Mouse (Mus musculus): ENCODE data around the gene Serpina12.
A peak's percentile ranks its signal among the peaks of the same experiment; 100 is the strongest.

The Serpina12 gene

GRCm38 (mm10) chr12:104013620-104014019 is 30.6 kb downstream of the Serpina12 start, which contains the start of gene Serpina9:
TSS of gene Serpina9 (minus strand) at chr12:104013755.
- ATAC-seq (ENCODE audit: insufficient number of reproducible peaks, low FRiP score, low TSS enrichment), result no peak

DNA sequence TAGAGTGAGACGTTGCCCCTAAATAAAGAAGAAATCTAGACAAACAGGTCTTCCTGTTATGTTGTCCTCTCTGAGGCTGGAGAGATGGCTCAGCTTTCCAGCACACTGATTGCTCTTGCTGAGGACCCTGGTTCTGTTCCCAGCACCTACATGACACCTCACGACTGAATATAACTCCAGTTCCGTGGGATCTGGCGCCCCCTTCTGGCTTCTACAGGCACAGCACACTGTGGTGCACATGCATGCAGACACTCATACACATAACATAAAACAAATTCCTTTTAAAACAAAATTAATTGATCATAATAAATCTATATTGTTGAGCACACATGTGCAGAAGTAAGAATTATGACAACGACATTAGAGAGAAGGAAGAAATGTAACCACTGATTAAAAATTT is 39.6 kb downstream of the Serpina12 start:
- ATAC-seq (ENCODE audit: insufficient number of reproducible peaks, low FRiP score, low TSS enrichment), result no peak

DNA sequence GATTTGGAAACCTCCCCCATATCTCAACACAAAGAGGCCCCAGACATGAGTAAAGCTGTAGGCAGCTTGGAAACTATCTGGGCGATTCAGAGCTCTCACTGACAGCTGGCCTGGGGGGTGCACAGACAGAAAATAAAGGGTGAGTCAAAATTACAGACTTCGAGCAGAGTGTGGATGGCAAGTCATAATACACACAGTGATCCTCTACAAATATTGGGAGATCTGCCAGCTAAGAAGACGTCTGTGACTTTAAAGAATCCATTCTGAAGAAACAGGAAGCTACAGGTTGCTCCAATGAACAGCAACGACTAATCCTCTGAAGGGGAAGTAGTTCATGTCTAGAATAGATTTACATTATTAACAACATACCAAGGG is 41.0 kb downstream of the Serpina12 start:
- ATAC-seq (ENCODE audit: insufficient number of reproducible peaks, low FRiP score, low TSS enrichment), result no peak

DNA sequence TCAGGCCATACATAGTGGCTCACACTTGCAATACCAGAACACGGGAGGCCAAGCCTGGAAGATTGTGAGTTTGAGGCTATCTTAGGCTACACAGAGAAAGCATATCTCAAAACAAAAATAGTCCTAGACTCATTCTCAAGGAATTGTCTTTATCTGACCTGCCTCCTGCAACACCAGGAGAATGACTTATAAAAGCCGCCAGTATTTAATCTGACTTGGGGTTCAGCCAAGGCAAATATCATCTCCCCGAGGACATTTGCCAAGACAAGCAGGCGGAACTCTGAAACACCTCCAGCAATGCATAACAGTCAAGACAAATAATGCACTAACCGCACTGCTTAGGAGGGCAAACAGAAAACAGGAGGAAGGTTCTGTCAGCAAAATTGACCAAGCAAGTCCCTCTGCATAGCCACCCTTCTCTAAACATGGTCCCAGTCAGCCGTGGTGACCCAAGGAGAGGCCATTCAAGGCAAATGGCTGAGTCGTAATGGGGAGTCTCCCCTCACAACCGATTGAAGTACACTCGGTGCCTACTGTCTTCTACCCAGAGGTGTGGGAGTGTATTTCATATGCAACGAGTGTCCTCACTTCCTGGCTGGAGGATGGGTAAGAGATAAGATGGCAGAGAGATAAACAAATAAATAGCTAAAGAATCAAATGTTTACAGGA is 41.5 kb downstream of the Serpina12 start:
- no peak for ATAC-seq (ENCODE audit: insufficient number of reproducible peaks, low FRiP score, low TSS enrichment)

DNA sequence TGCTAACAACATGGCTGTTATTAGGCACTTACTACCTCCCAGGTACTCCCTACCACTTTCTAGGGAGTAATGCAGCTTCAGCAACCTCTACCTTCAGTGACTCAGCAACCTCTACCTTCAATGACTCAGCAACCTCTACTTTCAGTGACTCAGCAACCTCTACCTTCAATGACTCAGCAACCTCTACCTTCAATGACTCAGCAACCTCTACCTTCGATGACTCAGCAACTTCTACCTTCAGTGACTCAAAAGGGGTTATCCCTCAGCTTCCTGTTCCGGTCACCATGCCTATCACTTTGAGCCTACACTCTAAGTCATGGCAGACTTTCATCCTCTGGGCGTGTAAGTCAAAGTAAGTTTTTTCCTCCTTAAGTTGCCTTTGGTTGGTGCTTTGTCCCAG is 43.6 kb downstream of the Serpina12 start:
- ATAC-seq (ENCODE audit: insufficient number of reproducible peaks, low FRiP score, low TSS enrichment), result no peak

DNA sequence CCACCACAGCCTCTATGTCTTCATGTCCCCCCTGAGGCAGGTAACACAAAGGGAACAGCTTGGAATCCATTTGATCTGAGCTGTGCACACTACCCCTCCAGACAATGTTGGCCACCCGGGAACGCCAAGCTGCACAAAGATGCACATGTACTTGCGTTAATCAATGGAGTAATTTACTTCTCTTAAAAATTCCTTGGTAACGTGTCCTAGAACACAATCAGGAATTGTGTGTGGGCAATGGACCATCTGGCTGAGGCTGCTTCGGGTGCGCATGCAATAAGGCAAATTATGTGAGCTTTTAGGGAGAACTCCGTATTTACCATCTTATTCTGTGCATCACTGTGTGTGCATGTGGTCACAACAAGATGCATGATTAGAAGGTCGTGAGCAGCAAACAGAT is 44.6 kb downstream of the Serpina12 start:
- ATAC-seq (ENCODE audit: insufficient number of reproducible peaks, low FRiP score, low TSS enrichment), result no peak

GRCm38 (mm10) chr12:103996513-103996912 is 47.7 kb downstream of the Serpina12 start:
- no peak for ATAC-seq (ENCODE audit: insufficient number of reproducible peaks, low FRiP score, low TSS enrichment)

GRCm38 (mm10) chr12:103995292-103996072 is 48.8 kb downstream of the Serpina12 start:
- ATAC-seq (ENCODE audit: insufficient number of reproducible peaks, low FRiP score, low TSS enrichment), result 0 out of 2 replicates have a peak, but pooled peaks have one; percentile 22

DNA sequence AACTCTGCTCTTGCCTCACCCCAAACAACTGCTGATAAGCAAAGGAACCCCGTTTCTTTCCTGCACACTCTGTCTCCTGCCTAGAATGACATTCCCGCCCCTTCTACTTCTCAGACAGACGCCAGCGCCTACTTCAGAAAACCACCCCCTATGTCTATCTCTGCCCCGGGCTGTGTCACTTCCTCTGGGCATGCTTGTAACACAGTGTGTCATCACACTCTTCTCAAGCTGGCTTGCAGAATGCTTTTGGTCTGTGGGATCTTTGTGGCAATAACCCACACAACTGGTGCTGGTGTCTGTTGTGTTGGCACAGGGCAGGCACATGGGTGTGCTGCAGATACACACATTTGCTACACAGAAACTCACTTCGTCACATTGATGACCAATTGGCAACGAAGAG is 51.3 kb downstream of the Serpina12 start:
- ATAC-seq (ENCODE audit: insufficient number of reproducible peaks, low FRiP score, low TSS enrichment), result no peak

GRCm38 (mm10) chr12:103989857-103990256 is 54.4 kb downstream of the Serpina12 start, which contains the start of gene Serpina11:
TSS of gene Serpina11 (minus strand) at chr12:103989957.
- ATAC-seq (ENCODE audit: insufficient number of reproducible peaks, low FRiP score, low TSS enrichment), result no peak

- no peak for ATAC-seq (ENCODE audit: insufficient number of reproducible peaks, low FRiP score, low TSS enrichment)
Measured at GRCm38 (mm10) chr12:103989514-103989767, 54.8 kb downstream of the Serpina12 start.

GRCm38 (mm10) chr12:103988754-103989513 is 55.3 kb downstream of the Serpina12 start:
- no peak for ATAC-seq (ENCODE audit: insufficient number of reproducible peaks, low FRiP score, low TSS enrichment)

DNA sequence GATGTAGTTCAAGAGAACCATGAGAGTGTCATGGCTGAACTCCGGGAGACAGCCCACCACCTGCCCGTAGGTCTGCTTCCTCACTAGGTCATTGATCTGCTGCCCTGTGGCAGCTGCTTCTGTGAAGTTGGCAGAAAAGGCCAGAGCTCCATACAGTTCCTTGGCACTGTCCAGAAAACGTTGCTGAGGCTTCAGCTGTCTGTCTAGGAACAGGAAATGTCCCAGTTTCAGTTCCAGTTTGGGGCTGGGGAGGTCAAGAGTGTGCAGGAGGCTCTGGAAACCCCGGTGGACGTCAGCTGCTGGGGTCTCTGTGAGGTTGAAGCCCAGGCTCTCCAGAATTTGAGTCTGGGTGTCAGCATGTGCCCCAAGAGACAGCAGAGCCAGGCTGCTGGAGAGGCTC is 58.4 kb downstream of the Serpina12 start:
- no peak for ATAC-seq (ENCODE audit: insufficient number of reproducible peaks, low FRiP score, low TSS enrichment)

DNA sequence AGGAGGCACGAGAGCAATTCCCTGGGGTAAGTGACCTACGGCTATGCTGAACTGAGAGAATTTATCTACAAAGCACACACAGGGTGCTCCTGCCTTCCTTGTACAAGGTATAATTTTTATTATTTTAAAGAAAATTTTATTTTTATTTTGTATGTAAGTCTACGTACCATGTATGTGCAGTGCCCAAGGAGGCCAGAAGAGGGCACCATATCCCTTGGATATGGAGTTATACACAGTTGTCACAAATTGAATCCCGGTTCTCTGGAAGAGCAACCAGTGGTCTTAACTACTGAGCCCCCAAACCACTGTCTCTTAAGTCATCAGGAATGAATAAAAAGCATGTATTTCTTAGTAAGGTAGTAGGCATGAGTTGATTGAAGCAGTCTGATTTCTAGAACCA is 59.3 kb downstream of the Serpina12 start:
- no peak for ATAC-seq (ENCODE audit: insufficient number of reproducible peaks, low FRiP score, low TSS enrichment)

DNA sequence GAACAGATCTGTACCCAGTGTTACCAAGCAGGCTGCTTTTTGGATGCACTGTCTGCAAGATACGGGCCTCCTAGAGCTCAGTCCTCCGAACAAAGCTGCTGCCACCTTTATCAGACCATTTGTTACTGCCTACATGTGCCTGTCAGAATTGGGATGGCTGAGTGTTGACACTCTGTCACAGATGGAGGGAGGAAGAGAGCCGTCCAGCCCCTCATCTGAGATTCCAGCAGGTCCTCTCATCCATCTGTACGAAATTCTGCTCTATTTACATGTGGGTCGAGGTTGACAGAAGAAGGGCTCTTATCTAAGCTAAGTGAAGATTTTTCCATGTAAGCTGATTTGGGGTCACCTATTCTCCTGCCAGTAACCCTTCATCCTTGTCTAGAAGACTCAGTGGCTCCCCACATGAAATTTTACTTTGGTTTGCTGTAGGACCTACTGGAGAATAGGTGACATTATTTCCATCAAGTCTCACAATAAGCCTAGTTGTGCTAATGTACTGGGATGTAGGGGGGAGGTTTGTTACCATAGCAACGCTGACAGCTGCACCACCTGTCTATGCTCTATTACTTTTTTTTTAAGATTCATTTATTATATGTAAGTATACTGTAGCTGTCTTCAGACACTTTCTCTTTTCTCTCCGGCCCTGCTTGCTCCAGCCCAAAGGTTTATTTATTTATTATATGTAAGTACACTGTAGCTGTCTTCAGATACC is 62.4 kb downstream of the Serpina12 start:
- ATAC-seq (ENCODE audit: insufficient number of reproducible peaks, low FRiP score, low TSS enrichment), result no peak

All from cerebellum, adult (tissue).